20 mouse cellular contexts compared by ENCODE assay signal in the genomic region with DNA sequence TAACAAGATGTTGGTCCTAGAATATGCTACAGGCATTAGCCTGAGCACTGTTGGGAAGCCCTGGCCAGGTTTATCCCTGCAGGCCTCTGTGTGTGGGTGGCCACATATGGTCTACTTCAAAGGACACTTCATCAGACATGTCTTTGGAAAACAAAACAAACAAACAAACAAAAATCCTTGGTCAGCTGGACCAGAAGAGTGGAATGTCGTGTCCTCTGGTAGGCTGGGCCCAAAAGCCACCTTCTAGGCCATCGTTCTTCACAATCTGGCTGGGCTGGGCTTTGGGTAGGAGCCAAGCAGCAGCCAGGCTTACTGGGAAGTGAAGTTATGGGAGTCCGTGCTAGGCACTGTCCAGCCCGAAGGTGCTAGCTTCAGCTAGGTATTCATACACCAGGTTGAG. TPM values are rescaled to one million over a fixed set of nuclear protein-coding genes. Genes with fewer than 3 reads are reported as not detected.
DNase-seq lines count a peak whose midpoint lies in the region; ATAC-seq and TF ChIP-seq lines count a peak whose summit lies in the region.
"Had no signal": no experiment of that assay in that cellular context is flagged by ENCODE, and none has a peak within 500 bp of the region (broad histone marks: within the 10 kb centered on the region; RNA-seq: fewer than 3 reads in every experiment).

No protein-coding gene starts in this region.

- H3K4me3 ChIP-seq in kidney, embryonic 15.5 days (replicated peaks) = no peak overlapping the region
- H3K4me3 ChIP-seq in midbrain, embryonic 10.5 days = no peak overlapping the region
- no peak overlapping the region for H3K4me3 ChIP-seq in midbrain, postnatal 0 days (ENCODE audit: low read depth, low read length)
- no peak overlapping the region for H3K4me3 ChIP-seq in lung, embryonic 16.5 days (ENCODE audit: low read length)
- H3K4me3 ChIP-seq: gastrocnemius, adult 2 months; left cerebral cortex, adult 2 months; limb, embryonic 12.5 days; midbrain, embryonic 13.5 days had no signal

- H3K27ac ChIP-seq in kidney, embryonic 15.5 days = peak overlapping the region; percentile 49; the same call in 1 of the 2 replicates
- peak overlapping the region; percentile 90 for H3K27ac ChIP-seq in midbrain, embryonic 10.5 days (replicated peaks)
- no peak overlapping the region for H3K27ac ChIP-seq in midbrain, postnatal 0 days (ENCODE audit: low read depth, low read length)
- H3K27ac ChIP-seq in lung, embryonic 16.5 days (ENCODE audit: low read length) = peak overlapping the region; percentile 79
- H3K27ac ChIP-seq: gastrocnemius, adult 2 months; left cerebral cortex, adult 2 months; limb, embryonic 12.5 days; liver, embryonic 14.5 days; midbrain, embryonic 13.5 days had no signal

- no peak overlapping the region for H3K4me2 ChIP-seq in kidney, embryonic 15.5 days
- H3K4me2 ChIP-seq in midbrain, postnatal 0 days (ENCODE audit: low read depth, low read length, poor library complexity, severe bottlenecking) = no peak overlapping the region
- no peak overlapping the region for H3K4me2 ChIP-seq in lung, embryonic 16.5 days (ENCODE audit: low read depth, low read length)
- H3K4me2 ChIP-seq: limb, embryonic 12.5 days; midbrain, embryonic 13.5 days had no signal

- no peaks in the 10 kb centered on the region for H3K36me3 ChIP-seq in kidney, embryonic 15.5 days
- H3K36me3 ChIP-seq in midbrain, embryonic 10.5 days = no peaks in the 10 kb centered on the region
- H3K36me3 ChIP-seq in midbrain, postnatal 0 days (ENCODE audit: insufficient read depth, low read length) = no peaks in the 10 kb centered on the region
- no peaks in the 10 kb centered on the region for H3K36me3 ChIP-seq in lung, embryonic 16.5 days (ENCODE audit: control insufficient read depth, insufficient read depth, low read length)
- H3K36me3 ChIP-seq: limb, embryonic 12.5 days; midbrain, embryonic 13.5 days had no signal

- no peaks in the 10 kb centered on the region for H3K27me3 ChIP-seq in kidney, embryonic 15.5 days
- peaks cover 88% of the 10 kb centered on the region for H3K27me3 ChIP-seq in midbrain, embryonic 10.5 days (ENCODE audit: low read depth, poor library complexity, severe bottlenecking)
- H3K27me3 ChIP-seq in midbrain, postnatal 0 days (ENCODE audit: insufficient read depth, low read length) = no peaks in the 10 kb centered on the region
- H3K27me3 ChIP-seq in lung, embryonic 16.5 days (ENCODE audit: control insufficient read depth, insufficient read depth, low read depth, low read length) = no peaks in the 10 kb centered on the region

- no peak for ATAC-seq in kidney, embryonic 15.5 days (replicated peaks; ENCODE audit: low FRiP score)
- ATAC-seq in midbrain, postnatal 0 days (ENCODE audit: low FRiP score) = no peak
- peak; percentile 56 for ATAC-seq in lung, embryonic 16.5 days (ENCODE audit: low read depth)
- ATAC-seq: activated CD4-positive, CD25-positive, alpha-beta regulatory T cell, adult 4 months; inflammation-experienced regulatory T-cells, adult 6 months; midbrain, embryonic 13.5 days had no signal

- 49% methylated on average over 4 of the region's 4 CpGs for WGBS in kidney, embryonic 15.5 days
- 69% methylated on average over 4 of the region's 4 CpGs for WGBS in midbrain, embryonic 10.5 days
- WGBS in midbrain, postnatal 0 days = 77% methylated on average over 4 of the region's 4 CpGs
- 20% methylated on average over 4 of the region's 4 CpGs for WGBS in lung, embryonic 16.5 days

- DNase-seq in kidney, adult 18-20 months = no peak
- DNase-seq in midbrain, embryonic 10.5 days (ENCODE audit: low spot score) = no peak
- DNase-seq in midbrain, postnatal 0 days (ENCODE audit: low spot score) = no peak
- no peak for DNase-seq in right cerebral cortex, postnatal 14 days
- DNase-seq in heart, adult 11 months = no peak
- DNase-seq: adrenal gland, postnatal 14 days; cerebellum, postnatal 10 days; gastrocnemius, adult 2 months; heart, postnatal 36 days; kidney, adult 9 months; spleen, adult 18-20 months; thymus, postnatal 25 days had no signal

- peaks cover 45% of the 10 kb centered on the region for H3K4me1 ChIP-seq in kidney, embryonic 15.5 days
- H3K4me1 ChIP-seq in midbrain, embryonic 10.5 days = peaks cover 69% of the 10 kb centered on the region
- no peaks in the 10 kb centered on the region for H3K4me1 ChIP-seq in midbrain, postnatal 0 days (ENCODE audit: insufficient read depth, low read length)
- H3K4me1 ChIP-seq in lung, embryonic 16.5 days (replicated peaks; ENCODE audit: control insufficient read depth, insufficient read depth, low read length) = peaks cover 42% of the 10 kb centered on the region

- no peak overlapping the region for H3K9ac ChIP-seq in kidney, embryonic 15.5 days
- H3K9ac ChIP-seq in midbrain, postnatal 0 days (replicated peaks; ENCODE audit: low read length, poor library complexity, severe bottlenecking) = no peak overlapping the region
- H3K9ac ChIP-seq in lung, embryonic 16.5 days (ENCODE audit: low read length) = no peak overlapping the region
- H3K9ac ChIP-seq: limb, embryonic 12.5 days; liver, embryonic 14.5 days; midbrain, embryonic 13.5 days had no signal

- H3K9me3 ChIP-seq in kidney, embryonic 15.5 days (replicated peaks) = no peaks in the 10 kb centered on the region
- no peaks in the 10 kb centered on the region for H3K9me3 ChIP-seq in midbrain, embryonic 10.5 days (replicated peaks)
- no peaks in the 10 kb centered on the region for H3K9me3 ChIP-seq in midbrain, postnatal 0 days (ENCODE audit: low read length)
- H3K9me3 ChIP-seq in lung, embryonic 16.5 days (ENCODE audit: control insufficient read depth, low read length) = no peaks in the 10 kb centered on the region
- H3K9me3 ChIP-seq: limb, embryonic 12.5 days; midbrain, embryonic 13.5 days had no signal

- no peak for TF ChIP-seq CTCF in midbrain, postnatal 0 days (IDR thresholded peaks at IDR 0.05)

RNA-seq across cellular contexts. Expression of a gene that starts 14.3 kb away (rescaled TPM):
- polyA plus RNA-seq in kidney, embryonic 15.5 days (2015; fragmentation: Nextera tagmentation; extraction: Ambion mirVana) = 16.2 and 17.4 TPM in 2 replicates
- polyA plus RNA-seq in midbrain, embryonic 10.5 days (2016; fragmentation: Nextera tagmentation; extraction: Ambion mirVana) = 68.3 and 72.7 TPM in 2 replicates
- total RNA-seq in midbrain, postnatal 0 days (2014; rRNA removed) = 71.3 and 81.6 TPM in 2 replicates
- polyA plus RNA-seq in midbrain, postnatal 0 days (2015; fragmentation: Nextera tagmentation; extraction: Ambion mirVana) = 24.5 and 28.1 TPM in 2 replicates
- 64.4 and 67.2 TPM in 2 replicates for polyA plus RNA-seq in lung, embryonic 16.5 days (2015; fragmentation: Nextera tagmentation; extraction: Ambion mirVana)
- polyA plus RNA-seq: inflammation-experienced regulatory T-cells, adult 6 months had no signal

RNA-seq across cellular contexts. Expression of a gene that starts 48.9 kb away (rescaled TPM):
- 37.4 and 37.5 TPM in 2 replicates for polyA plus RNA-seq in kidney, embryonic 15.5 days (2015; fragmentation: Nextera tagmentation; extraction: Ambion mirVana)
- polyA plus RNA-seq in midbrain, embryonic 10.5 days (2016; fragmentation: Nextera tagmentation; extraction: Ambion mirVana) = 38.2 and 46.0 TPM in 2 replicates
- 26.0 and 29.5 TPM in 2 replicates for total RNA-seq in midbrain, postnatal 0 days (2014; rRNA removed)
- 17.3 and 21.4 TPM in 2 replicates for polyA plus RNA-seq in midbrain, postnatal 0 days (2015; fragmentation: Nextera tagmentation; extraction: Ambion mirVana)
- polyA plus RNA-seq in lung, embryonic 16.5 days (2015; fragmentation: Nextera tagmentation; extraction: Ambion mirVana) = 41.0 and 41.8 TPM in 2 replicates

RNA-seq across cellular contexts. Expression of a gene that starts 49.2 kb away (rescaled TPM):
- polyA plus RNA-seq in kidney, embryonic 15.5 days (2015; fragmentation: Nextera tagmentation; extraction: Ambion mirVana) = 192 and 195 TPM in 2 replicates
- polyA plus RNA-seq in midbrain, embryonic 10.5 days (2016; fragmentation: Nextera tagmentation; extraction: Ambion mirVana) = 317 and 336 TPM in 2 replicates
- 9.9 and 17.4 TPM in 2 replicates for total RNA-seq in midbrain, postnatal 0 days (2014; rRNA removed)
- 18.7 and 21.3 TPM in 2 replicates for polyA plus RNA-seq in midbrain, postnatal 0 days (2015; fragmentation: Nextera tagmentation; extraction: Ambion mirVana)
- 190 and 214 TPM in 2 replicates for polyA plus RNA-seq in lung, embryonic 16.5 days (2015; fragmentation: Nextera tagmentation; extraction: Ambion mirVana)

RNA-seq across cellular contexts. Expression of a gene that starts 54.8 kb away (rescaled TPM):
- 238 and 247 TPM in 2 replicates for polyA plus RNA-seq in kidney, embryonic 15.5 days (2015; fragmentation: Nextera tagmentation; extraction: Ambion mirVana)
- polyA plus RNA-seq in midbrain, embryonic 10.5 days (2016; fragmentation: Nextera tagmentation; extraction: Ambion mirVana) = 309 and 347 TPM in 2 replicates
- total RNA-seq in midbrain, postnatal 0 days (2014; rRNA removed) = 91.2 and 99.5 TPM in 2 replicates
- 119 and 126 TPM in 2 replicates for polyA plus RNA-seq in midbrain, postnatal 0 days (2015; fragmentation: Nextera tagmentation; extraction: Ambion mirVana)
- 242 and 259 TPM in 2 replicates for polyA plus RNA-seq in lung, embryonic 16.5 days (2015; fragmentation: Nextera tagmentation; extraction: Ambion mirVana)
